Mouse (Mus musculus) heart, postnatal 14 days (tissue): Measurements from ENCODE around the gene Rad23a. TPM values are rescaled to one million over a fixed set of nuclear protein-coding genes. Genes with fewer than 3 reads are reported as not detected.

ENCODE experiments used
- DNase-seq, 2 experiments: peaks; one replicate each; pipeline ENCODE4 v3.0.0; 2021 to 2022
- intact Hi-C: fragments of 180-260 bp; cut with DNase I; formaldehyde crosslinking; loops from one replicate; pipeline ENCODE4 v1.15.1; 2025
- microRNA-seq, 2 experiments: library from miRNA; unstranded; fragments of <30 nt; microRNA quantifications; one replicate each; pipeline ENCODE4 v1.2.0; 2021 to 2022
- total RNA-seq, 2 experiments: library from RNA; stranded (reverse); gene quantifications; 2 replicates each; pipeline ENCODE4 v1.2.3; 2021

Gene Rad23a
- total RNA-seq, 2 experiments from 2014 or later, result 78.9 to 79.9 TPM

DNA sequence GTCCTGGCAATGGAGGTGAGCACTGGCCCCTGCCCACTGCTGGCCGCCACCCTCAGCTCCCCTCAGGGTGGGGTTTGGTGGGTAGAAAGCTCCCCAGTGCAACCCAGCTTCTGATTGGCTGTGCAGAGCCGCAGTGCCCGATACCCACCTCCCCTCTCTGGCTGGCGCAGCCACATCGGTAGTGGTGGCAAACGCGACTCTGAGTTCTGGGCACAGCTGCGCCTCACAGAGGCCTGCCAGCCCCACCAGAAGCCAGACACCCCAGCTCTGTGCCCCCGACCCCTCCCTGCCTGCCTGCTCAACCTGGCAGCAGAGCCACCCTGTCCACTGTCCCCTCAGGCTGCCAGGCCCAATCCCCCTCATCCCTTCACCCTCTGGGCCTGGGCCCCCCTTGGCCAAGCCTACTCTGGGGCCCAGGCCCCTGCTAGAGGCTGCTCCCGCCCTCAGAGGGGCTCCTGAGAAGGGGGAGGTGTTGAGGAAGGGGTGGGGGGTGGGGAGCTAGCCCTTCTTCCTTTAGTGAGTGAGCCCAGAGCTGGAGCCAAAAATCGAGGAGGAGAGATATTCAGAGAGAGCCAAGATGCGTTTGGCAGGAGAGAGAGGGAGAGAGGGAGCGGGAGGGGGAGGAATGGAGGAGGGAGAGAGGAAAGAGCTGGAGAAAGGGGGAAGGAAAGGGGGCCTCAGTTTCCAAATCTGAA, 46.5 kb downstream of the Rad23a start:
- DNase-seq, result peak; percentile 55 to 72
- intact Hi-C loops, result no loop called here

- intact Hi-C loops, result no loop called here
- no peak for DNase-seq
Observed at GRCm38 (mm10) chr8:84793134-84793533, 47.3 kb downstream of the Rad23a start.

DNA sequence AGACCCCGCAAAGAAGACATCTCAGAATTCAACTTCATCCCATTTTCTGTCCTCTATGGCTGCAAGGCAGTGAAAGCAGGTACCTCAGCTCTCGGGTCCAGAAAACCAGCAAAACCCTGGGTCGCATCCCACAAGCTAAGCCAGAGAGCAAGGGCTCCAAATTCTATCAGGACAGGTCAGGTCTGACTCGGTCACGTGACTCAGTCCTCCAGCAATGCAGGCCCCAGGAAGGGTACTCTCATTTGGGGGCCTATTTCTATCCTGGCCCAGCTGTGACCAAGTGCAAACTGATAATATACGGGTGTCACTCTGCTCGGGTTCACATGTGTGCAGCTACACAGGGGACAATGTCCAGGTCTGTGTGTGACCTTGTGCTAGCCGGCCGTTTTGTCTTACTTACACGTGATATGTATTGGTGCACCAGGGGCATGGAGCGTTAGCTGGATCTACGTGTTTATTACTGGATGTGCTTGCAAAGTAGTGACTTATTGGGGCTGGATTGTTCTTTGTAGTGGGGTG, 48.0 kb downstream of the Rad23a start:
- intact Hi-C loops, result no loop called here

GRCm38 (mm10) chr8:84790537-84790936, 49.9 kb downstream of the Rad23a start:
- intact Hi-C loops, result no loop called here
- DNase-seq, result no peak

More for the DNA sequence above, 48.0 kb downstream of the Rad23a start:
- no peak for DNase-seq

DNA sequence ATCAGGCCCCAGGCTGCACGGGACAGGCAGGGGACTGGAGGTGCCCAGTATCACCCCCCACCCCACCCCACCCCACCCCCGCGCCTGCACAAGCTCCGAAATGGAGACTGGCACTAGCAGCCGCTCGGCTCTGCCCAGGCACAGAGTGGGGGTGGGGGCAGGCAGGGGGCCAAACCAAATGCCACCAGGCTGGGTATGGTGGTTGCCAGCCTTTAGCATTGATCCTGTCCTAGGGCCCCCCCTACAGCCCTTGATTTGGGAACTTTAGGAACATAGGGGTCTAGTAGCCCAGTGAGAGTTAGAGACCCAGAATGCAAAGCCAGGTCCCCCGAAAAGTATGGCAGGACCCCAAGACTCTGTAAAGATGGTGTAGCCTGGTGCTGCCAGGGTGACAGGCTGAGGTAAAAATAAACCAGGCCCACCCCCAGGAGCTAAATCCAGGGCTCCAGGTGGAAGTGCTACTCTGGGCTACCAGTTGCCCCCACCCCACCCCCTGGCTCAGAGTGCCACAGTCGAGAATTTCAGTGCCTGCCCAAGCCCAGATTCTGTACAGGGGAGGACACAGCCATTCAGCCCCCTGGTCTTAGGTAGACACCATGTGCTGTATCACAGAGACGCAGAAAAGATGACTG, 50.5 kb downstream of the Rad23a start:
- intact Hi-C loops, result no loop called here
- peak in 1 of 2 experiments; percentile 71 for DNase-seq

GRCm38 (mm10) chr8:84789345-84789744, 51.1 kb downstream of the Rad23a start:
- intact Hi-C loops, result no loop called here
- no peak for DNase-seq

GRCm38 (mm10) chr8:84788896-84789295, 51.6 kb downstream of the Rad23a start:
- intact Hi-C loops, result no loop called here

GRCm38 (mm10) chr8:84787523-84788302, 52.8 kb downstream of the Rad23a start:
- no peak for DNase-seq
- intact Hi-C loops, result no loop called here

More at GRCm38 (mm10) chr8:84788896-84789295, 51.6 kb downstream of the Rad23a start:
- DNase-seq, result peak; percentile 81 to 88

GRCm38 (mm10) chr8:84786801-84787467, 53.5 kb downstream of the Rad23a start:
- intact Hi-C loops, result no loop called here

DNA sequence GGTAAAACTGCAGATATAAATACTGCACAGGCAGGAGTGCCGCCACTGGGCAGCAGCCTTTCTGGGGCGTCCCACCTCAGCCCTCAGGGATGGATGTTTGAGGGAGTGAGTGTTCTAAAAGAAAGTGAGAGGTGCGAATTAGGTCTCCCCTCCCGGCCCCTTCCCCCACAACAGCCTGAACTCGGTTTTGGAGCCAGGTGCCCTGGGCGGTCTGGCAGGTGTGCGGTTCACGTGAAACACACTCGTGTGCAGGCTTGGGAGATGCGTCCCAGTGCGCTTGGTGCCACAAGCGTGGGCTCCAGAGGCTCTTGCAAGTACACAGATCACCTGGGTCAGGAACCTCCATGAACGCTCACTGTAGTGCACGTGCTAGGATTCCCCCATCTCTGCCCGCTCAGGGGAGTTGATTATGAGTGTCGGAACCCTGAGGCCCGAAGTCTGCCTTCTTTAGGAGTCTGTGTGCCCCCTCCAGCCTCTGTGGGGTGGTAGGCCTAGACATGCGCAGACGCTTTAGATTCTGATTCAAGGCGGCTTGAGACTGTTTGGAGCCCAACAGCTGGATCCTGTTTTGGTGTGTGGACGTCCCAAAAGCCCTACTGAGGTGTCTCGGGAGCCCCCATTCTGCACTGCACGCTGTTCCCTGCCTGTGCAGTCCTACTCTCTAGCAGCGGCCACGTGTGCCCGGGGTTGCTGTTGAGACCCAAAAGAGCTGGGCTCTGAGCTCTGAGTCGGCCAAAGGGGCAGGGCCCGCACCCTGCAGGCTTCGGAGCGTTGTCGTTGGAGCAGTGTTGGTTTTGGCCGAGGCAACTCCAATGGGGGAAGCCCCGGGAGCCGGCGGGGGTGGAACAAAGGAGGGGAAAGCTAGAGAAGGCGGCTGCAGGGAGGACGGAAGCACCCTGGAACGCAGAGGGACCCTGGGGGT, 54.4 kb downstream of the Rad23a start:
- intact Hi-C loops, result loop anchor here (2.0 kb wide), 1 partner anchor 13 kb away; no protein-coding TSS in a partner anchor
- DNase-seq, result peak; percentile 77 to 82

More at GRCm38 (mm10) chr8:84786801-84787467, 53.5 kb downstream of the Rad23a start:
- DNase-seq, result no peak

- intact Hi-C loops, result loop anchor here (2.0 kb wide), 1 partner anchor 13 kb away; no protein-coding TSS in a partner anchor
- no peak for DNase-seq
Observed at GRCm38 (mm10) chr8:84785506-84785755, 55.0 kb downstream of the Rad23a start.

DNA sequence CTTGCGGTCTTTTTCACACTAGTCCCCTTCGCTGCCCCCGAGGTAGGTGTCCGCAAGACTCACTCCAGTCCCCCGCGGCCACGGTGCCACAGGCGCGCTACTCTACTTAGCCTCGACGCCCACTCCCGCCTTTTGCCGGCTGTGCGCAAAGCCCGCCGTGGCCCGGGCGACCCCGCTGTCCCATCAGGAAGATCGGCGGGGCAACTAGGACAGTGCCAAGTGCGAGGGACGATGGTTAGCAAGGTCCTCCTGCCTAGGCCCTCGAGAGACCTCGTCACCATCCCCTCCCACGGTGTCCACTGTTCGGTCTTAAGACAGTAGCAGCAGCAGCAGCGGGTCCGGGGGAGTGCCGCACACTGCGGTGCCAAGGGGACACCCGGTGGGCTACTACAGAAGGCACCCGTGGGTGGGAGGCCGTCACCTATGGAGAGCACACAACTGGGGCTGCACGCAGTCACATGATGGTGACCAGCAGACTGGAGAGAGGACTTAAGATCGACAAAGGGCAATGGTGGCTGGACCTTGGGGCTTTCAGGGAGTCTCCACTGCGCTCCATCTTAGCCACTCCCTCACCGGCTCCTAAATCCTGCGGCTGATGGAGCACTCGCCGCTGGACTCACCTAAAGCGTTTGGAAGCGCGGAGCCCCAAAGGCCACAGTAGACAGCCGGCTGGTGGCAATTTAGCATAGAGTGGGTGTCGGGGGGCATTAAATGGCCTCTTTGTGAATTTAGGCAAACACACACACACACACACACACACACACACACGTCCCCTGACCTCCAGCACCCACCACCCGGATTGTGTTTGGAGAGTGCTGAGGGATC, 55.6 kb downstream of the Rad23a start:
- intact Hi-C loops, result loop anchor here (2.0 kb wide), 1 partner anchor 14 kb away; no protein-coding TSS in a partner anchor
- no peak for DNase-seq

Small RNA genes within 50 kb of the gene (microRNA-seq; reads per million reads assigned to microRNA genes)
- 2.2 to 8.7 reads per million in 2 experiments for gene Mir7069

Other genes starting within 250 kb of the Rad23a start
- gene Ier2, start 177.8 kb downstream of the Rad23a start, total RNA-seq, result 10 to 100 TPM; 26.2 to 29.4 TPM
- gene Trmt1, start 154.4 kb downstream of the Rad23a start, total RNA-seq, result 10 to 100 TPM; 32.5 to 35.2 TPM
- gene Nacc1, start 152.8 kb downstream of the Rad23a start, total RNA-seq, result 10 to 100 TPM; 35.6 to 40.5 TPM
- gene Lyl1, start 139.2 kb downstream of the Rad23a start, total RNA-seq, result 1 to 10 TPM; 5.8 to 6.7 TPM
- under 1 TPM; 0.54 to 0.69 TPM for gene G430095P16Rik, start 117.7 kb downstream of the Rad23a start, total RNA-seq
- gene Nfix, start 40.3 kb downstream of the Rad23a start, total RNA-seq, result 100 to 1,000 TPM; 276 to 280 TPM
- gene Dand5, start 17.8 kb downstream of the Rad23a start, total RNA-seq, result 1 to 10 TPM; 6.1 to 6.4 TPM
- gene Gadd45gip1, start 9.1 kb downstream of the Rad23a start, total RNA-seq, result 10 to 100 TPM; 23.0 to 25.0 TPM
- 100 to 1,000 TPM; 262 to 331 TPM for gene Calr, start 6.3 kb upstream of the Rad23a start, total RNA-seq
- gene Farsa, start 16.3 kb upstream of the Rad23a start, total RNA-seq, result 10 to 100 TPM; 23.7 to 27.8 TPM
- 1 to 10 TPM; 2.2 to 3.7 TPM for gene Syce2, start 31.4 kb upstream of the Rad23a start, total RNA-seq
- 10 to 100 TPM; 41.4 to 42.0 TPM for gene Gcdh, start 53.3 kb upstream of the Rad23a start, total RNA-seq
- not detected for gene Klf1, start 61.3 kb upstream of the Rad23a start, total RNA-seq
- gene Dnase2a, start 67.9 kb upstream of the Rad23a start, total RNA-seq, result 1 to 10 TPM; 5.9 to 7.3 TPM
- gene Mast1, start 96.7 kb upstream of the Rad23a start, total RNA-seq, result not detected
- gene Rtbdn, start 106.3 kb upstream of the Rad23a start, total RNA-seq, result not detected
- 1 to 10 TPM; 1.1 to 2.7 TPM for gene Gm49661, start 128.8 kb upstream of the Rad23a start, total RNA-seq
- gene Prdx2, start 128.9 kb upstream of the Rad23a start, total RNA-seq, result 100 to 1,000 TPM; 627 to 727 TPM
- 10 to 100 TPM; 39.7 to 50.7 TPM for gene Rnaseh2a, start 129.1 kb upstream of the Rad23a start, total RNA-seq
- gene Junb, start 138.1 kb upstream of the Rad23a start, total RNA-seq, result 10 to 100 TPM; 11.2 to 13.9 TPM
- gene Hook2, start 149.9 kb upstream of the Rad23a start, total RNA-seq, result 1 to 10 TPM; 1.6 to 2.0 TPM
- gene Best2, start 173.9 kb upstream of the Rad23a start, total RNA-seq, result not detected
- gene Asna1, start 184.6 kb upstream of the Rad23a start, total RNA-seq, result 10 to 100 TPM; 65.7 to 67.1 TPM
- 10 to 100 TPM; 90.8 to 99.1 TPM for gene Trir, start 186.2 kb upstream of the Rad23a start, total RNA-seq
- gene Tnpo2, start 196.2 kb upstream of the Rad23a start, total RNA-seq, result 10 to 100 TPM; 28.0 to 42.2 TPM
- 1 to 10 TPM; 6.8 to 9.1 TPM for gene Fbxw9, start 219.4 kb upstream of the Rad23a start, total RNA-seq
- not detected for gene Gm5741, start 227.3 kb upstream of the Rad23a start, total RNA-seq
- gene Dhps, start 231.1 kb upstream of the Rad23a start, total RNA-seq, result 10 to 100 TPM; 23.5 to 27.8 TPM
- gene Wdr83os, start 240.1 kb upstream of the Rad23a start, total RNA-seq, result 10 to 100 TPM; 37.0 to 40.2 TPM
- gene Wdr83, start 240.6 kb upstream of the Rad23a start, total RNA-seq, result 10 to 100 TPM; 27.2 to 27.6 TPM
- gene Man2b1, start 242.6 kb upstream of the Rad23a start, total RNA-seq, result 10 to 100 TPM; 30.4 to 37.8 TPM